Comparison of ENCODE assay signal across 15 mouse cellular contexts in the genomic region with DNA sequence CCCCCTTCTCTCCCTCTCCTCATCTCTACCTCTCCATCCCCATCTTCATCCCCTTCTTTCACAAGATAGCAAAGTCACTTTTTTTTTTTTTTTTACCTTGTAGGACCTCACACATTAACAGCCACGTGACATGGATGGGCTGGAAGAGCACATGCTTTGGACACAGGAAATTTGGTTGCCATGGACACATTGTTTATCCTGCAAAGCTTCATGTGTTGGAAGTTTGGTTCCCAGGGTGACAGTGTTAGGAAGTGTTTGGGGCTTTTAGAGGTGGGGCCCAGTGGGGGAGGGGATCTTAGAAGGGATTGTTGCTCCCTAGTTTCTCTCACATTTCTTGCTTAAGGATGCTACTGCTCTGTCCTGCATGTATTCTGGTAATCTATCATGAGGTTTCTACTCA.
"Had no signal": no experiment of that assay in that cellular context is flagged by ENCODE, and none has a peak within 500 bp of the region (broad histone marks: within the 10 kb centered on the region; RNA-seq: fewer than 3 reads in every experiment).

No protein-coding gene starts in this region.

- DNase-seq: kidney, adult 2 months; kidney, postnatal 25 days; layer of hippocampus, postnatal 36 days; left cerebral cortex, postnatal 4 days; liver, embryonic 13.5 days; lung, embryonic 14.5 days; lung, postnatal 4 days; midbrain, embryonic 14.5 days; right cerebral cortex, postnatal 25 days; spleen, adult 18-20 months; thymus, adult 18-20 months; thymus, postnatal 36 days had no signal

- H3K4me3 ChIP-seq: left cerebral cortex, adult 2 months; limb, embryonic 13.5 days; liver, embryonic 13.5 days; stomach, embryonic 15.5 days had no signal

- H3K4me1 ChIP-seq: limb, embryonic 13.5 days; liver, embryonic 13.5 days; stomach, embryonic 15.5 days had no signal
